Mouse (Mus musculus): ENCODE measurements around the gene Polg. TPM values are rescaled to one million over a fixed set of nuclear protein-coding genes. Genes with fewer than 3 reads are reported as not detected.

The Polg gene
- polyA plus RNA-seq, 1 experiment from 2014 or later: 19.1 TPM

DNA sequence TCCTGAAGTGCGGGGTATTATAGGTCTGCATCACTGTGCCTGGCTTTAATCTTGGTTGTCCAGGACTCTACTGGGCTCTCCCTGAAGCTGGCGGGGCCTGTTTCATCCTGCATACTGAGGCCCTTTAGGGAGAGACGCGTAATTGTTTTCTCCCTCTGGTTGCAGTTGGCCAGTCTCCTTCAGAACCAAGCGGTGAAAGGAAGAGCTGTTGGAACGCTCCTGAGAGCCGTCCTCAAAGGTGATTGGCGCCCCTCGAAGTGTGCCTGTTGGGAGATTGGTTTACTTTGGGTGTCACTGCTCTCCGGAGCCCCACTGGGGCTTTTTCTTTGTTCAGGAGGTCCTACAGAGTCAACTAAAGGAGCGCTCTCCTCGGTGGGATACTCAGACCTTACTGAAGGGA, 67.2 kb downstream of the Polg start:
- H3K4me1 ChIP-seq (ENCODE audit: insufficient read depth): no peaks in the 10 kb centered on the region
- WGBS (ENCODE audit: insufficient replicate concordance): 81% methylated on average over 12 of the region's 12 CpGs
- TF ChIP-seq CTCF (IDR thresholded peaks at IDR 0.05; ENCODE audit: low read depth) (no peak), EP300 (IDR thresholded peaks at IDR 0.05; ENCODE audit: low read depth) (no peak)
- no peak overlapping the region for H3K4me3 ChIP-seq (ENCODE audit: low read depth, low read length)
- DNase-seq: no peak
- no peak overlapping the region for H3K4me2 ChIP-seq (ENCODE audit: low read depth, low read length)
- no peaks in the 10 kb centered on the region for H3K27me3 ChIP-seq (ENCODE audit: insufficient read depth, low read length)
- no peak overlapping the region for H3K27ac ChIP-seq (ENCODE audit: low read depth)
- no peaks in the 10 kb centered on the region for H3K9me3 ChIP-seq (ENCODE audit: low read length)
- ATAC-seq: no peak
- H3K36me3 ChIP-seq (replicated peaks; ENCODE audit: insufficient read depth, low read length): no peaks in the 10 kb centered on the region; the same call in 1 of the 2 replicates
- no peak overlapping the region for H3K9ac ChIP-seq (replicated peaks)

- 70% methylated on average over 8 of the region's 8 CpGs for WGBS (ENCODE audit: insufficient replicate concordance)
- DNase-seq (no peak), ATAC-seq (no peak)
- no peaks in the 10 kb centered on the region for H3K27me3 ChIP-seq (ENCODE audit: insufficient read depth, low read length)
- no peaks in the 10 kb centered on the region for H3K9me3 ChIP-seq (ENCODE audit: low read length)
- H3K9ac ChIP-seq (replicated peaks): no peak overlapping the region
- no peaks in the 10 kb centered on the region; the same call in 1 of the 2 replicates for H3K36me3 ChIP-seq (replicated peaks; ENCODE audit: insufficient read depth, low read length)
- TF ChIP-seq CTCF (IDR thresholded peaks at IDR 0.05; ENCODE audit: low read depth) (no peak), EP300 (IDR thresholded peaks at IDR 0.05; ENCODE audit: low read depth) (no peak)
- H3K4me2 ChIP-seq (ENCODE audit: low read depth, low read length): no peak overlapping the region
- H3K4me1 ChIP-seq (ENCODE audit: insufficient read depth): no peaks in the 10 kb centered on the region
- H3K4me3 ChIP-seq (ENCODE audit: low read depth, low read length): no peak overlapping the region
- H3K27ac ChIP-seq (ENCODE audit: low read depth): no peak overlapping the region
Observed at GRCm38 (mm10) chr7:79398426-79398825, 67.7 kb downstream of the Polg start.

DNA sequence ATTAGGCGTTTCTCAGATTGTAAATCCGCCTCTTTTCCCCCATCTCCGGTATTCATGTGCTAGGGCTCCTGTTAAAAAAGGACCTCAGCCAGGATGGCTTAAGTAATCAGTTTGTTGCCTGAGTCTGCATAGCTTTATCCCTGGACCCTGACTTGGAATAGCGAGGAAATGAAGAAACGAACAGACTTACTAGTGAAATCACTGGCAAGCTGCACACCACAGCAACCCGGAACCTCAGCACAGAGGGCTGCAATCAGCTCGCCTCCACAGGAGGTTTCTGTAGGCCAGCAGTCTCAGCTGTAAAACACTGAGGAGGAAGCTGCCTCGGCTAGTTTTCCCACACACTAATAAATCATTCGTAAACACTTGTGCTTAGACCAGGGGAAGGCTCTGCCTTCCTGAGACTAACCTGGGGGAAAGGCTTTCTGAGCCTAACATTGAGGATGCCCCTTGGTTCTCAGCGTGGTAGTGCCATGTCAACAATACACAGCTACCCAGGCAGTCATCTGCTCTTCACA, 68.7 kb downstream of the Polg start:
- no peak for ATAC-seq
- H3K4me1 ChIP-seq (ENCODE audit: insufficient read depth): peaks cover 5% of the 10 kb centered on the region; the same call in 1 of the 2 replicates
- no peaks in the 10 kb centered on the region for H3K9me3 ChIP-seq (ENCODE audit: low read length)
- H3K9ac ChIP-seq (replicated peaks): no peak overlapping the region
- WGBS (ENCODE audit: insufficient replicate concordance): 69% methylated on average over 10 of the region's 10 CpGs
- H3K4me2 ChIP-seq (ENCODE audit: low read depth, low read length): no peak overlapping the region
- H3K36me3 ChIP-seq (replicated peaks; ENCODE audit: insufficient read depth, low read length): no peaks in the 10 kb centered on the region; the same call in 1 of the 2 replicates
- H3K27ac ChIP-seq (ENCODE audit: low read depth): no peak overlapping the region
- H3K27me3 ChIP-seq (ENCODE audit: insufficient read depth, low read length): no peaks in the 10 kb centered on the region
- no peak overlapping the region for H3K4me3 ChIP-seq (ENCODE audit: low read depth, low read length)
- DNase-seq: no peak
- TF ChIP-seq EP300 (IDR thresholded peaks at IDR 0.05; ENCODE audit: low read depth): no peak
- TF ChIP-seq CTCF (IDR thresholded peaks at IDR 0.05; ENCODE audit: low read depth): no peak

Small RNA genes within 50 kb of the gene (microRNA-seq; reads per million reads assigned to microRNA genes)
- gene Mir9-3: not detected

Other genes starting within 250 kb of the Polg start
- gene Abhd2, start 193.2 kb downstream of the Polg start, polyA plus RNA-seq (2015; fragmentation: Nextera tagmentation; extraction: Ambion mirVana): 38.2 and 49.3 TPM in 2 replicates
- gene Rlbp1, start 79.3 kb downstream of the Polg start, polyA plus RNA-seq (2015; fragmentation: Nextera tagmentation; extraction: Ambion mirVana): 0.11 TPM in 1 of 2 replicates, not detected in the other
- gene Fanci, start 74.4 kb downstream of the Polg start, polyA plus RNA-seq (2015; fragmentation: Nextera tagmentation; extraction: Ambion mirVana): 2.5 and 3.0 TPM in 2 replicates
- 0.20 TPM in 1 of 2 replicates, not detected in the other for gene Rhcg, start 151.3 kb upstream of the Polg start, polyA plus RNA-seq (2015; fragmentation: Nextera tagmentation; extraction: Ambion mirVana)
- 2.2 and 2.5 TPM in 2 replicates for gene Ticrr, start 193.8 kb upstream of the Polg start, polyA plus RNA-seq (2015; fragmentation: Nextera tagmentation; extraction: Ambion mirVana)
- gene Kif7, start 249.4 kb upstream of the Polg start, polyA plus RNA-seq (2015; fragmentation: Nextera tagmentation; extraction: Ambion mirVana): 0.15 and 0.19 TPM in 2 replicates

Measured in liver, postnatal 0 days (tissue).